Mouse (Mus musculus): ENCODE measurements around the gene Thoc5.

Gene Thoc5

DNA sequence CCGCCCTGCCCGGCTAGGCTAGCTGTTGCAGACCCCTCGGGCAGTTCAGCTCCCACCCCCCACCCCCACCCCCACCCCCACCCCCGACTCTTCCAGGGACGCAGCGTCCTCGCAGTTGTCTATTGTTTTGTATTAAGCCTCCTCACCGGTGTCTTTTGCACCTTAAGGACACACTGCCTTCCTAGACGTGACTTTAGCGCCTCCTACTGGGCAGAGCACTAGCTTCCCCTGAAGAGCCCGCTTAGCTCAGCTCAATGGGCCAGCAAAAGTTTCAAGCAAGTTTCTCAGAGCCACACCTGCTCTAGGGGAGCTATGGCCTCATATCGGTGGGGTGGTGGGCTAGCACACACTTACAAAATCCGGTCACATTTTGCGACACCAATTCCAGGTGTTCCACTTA is 80.5 kb downstream of the Thoc5 start:
- peak; percentile 92 for DNase-seq
